Mouse (Mus musculus) ES-Bruce4 (cell line): ENCODE measurements around the gene Recql5. TPM values are rescaled to one million over a fixed set of nuclear protein-coding genes. Genes with fewer than 3 reads are reported as not detected.

Source experiments
- H3K27ac ChIP-seq: 2 replicates; pipeline ENCODE4 v1.5.1; 2012; ENCODE audit warnings: low read length, inconsistent platforms; ENCODE audit not compliant: insufficient read depth
- H3K27me3 ChIP-seq: 2 replicates; pipeline ENCODE4 v1.6.1; 2012; ENCODE audit warnings: mild to moderate bottlenecking, low read length, inconsistent platforms; ENCODE audit not compliant: control insufficient read depth, poor library complexity, insufficient read depth, severe bottlenecking
- H3K36me3 ChIP-seq: 2 replicates; pipeline ENCODE4 v1.6.1; 2012; ENCODE audit warnings: inconsistent platforms, mild to moderate bottlenecking, low read length, moderate library complexity; ENCODE audit not compliant: control insufficient read depth, poor library complexity, insufficient read depth, severe bottlenecking
- H3K4me1 ChIP-seq: one replicate; pipeline ENCODE4 v1.8.1; 2011; ENCODE audit warnings: low read length; ENCODE audit not compliant: control insufficient read depth, insufficient read depth
- H3K4me3 ChIP-seq: 2 replicates; pipeline ENCODE4 v1.5.1; 2011; ENCODE audit warnings: low read depth, mild to moderate bottlenecking, low read length
- H3K9ac ChIP-seq: 2 replicates; pipeline ENCODE4 v1.6.1; 2012; ENCODE audit warnings: low read depth, mild to moderate bottlenecking, inconsistent platforms; ENCODE audit not compliant: poor library complexity, severe bottlenecking
- H3K9me3 ChIP-seq: replicated peaks from 2 replicates; pipeline ENCODE4 v1.6.1; 2012; ENCODE audit warnings: mild to moderate bottlenecking, low read length, inconsistent platforms; ENCODE audit not compliant: control insufficient read depth, poor library complexity, insufficient read depth, severe bottlenecking
- CTCF ChIP-seq: IDR thresholded peaks from one replicate; pipeline ENCODE4 v1.8.1; 2011; ENCODE audit warnings: low read depth, low read length
- EP300 ChIP-seq: IDR thresholded peaks from 2 replicates; pipeline ENCODE4 v1.6.1; 2011; ENCODE audit warnings: low read depth, low read length; ENCODE audit not compliant: insufficient read depth
- POLR2A ChIP-seq: IDR thresholded peaks from one replicate; pipeline ENCODE4 v1.8.1; 2011; ENCODE audit warnings: low read length; ENCODE audit not compliant: insufficient read depth
- polyA plus RNA-seq: library from polyadenylated mRNA; stranded (reverse); fragments of >200 nt; gene quantifications from 2 replicates; pipeline ENCODE4 v1.2.4, GENCODE M21; 2011; ENCODE audit warnings: low read depth; ENCODE audit not compliant: missing spikeins, insufficient read depth, insufficient read length

The Recql5 gene
- polyA plus RNA-seq, 1 experiment, result 22.6 TPM

DNA sequence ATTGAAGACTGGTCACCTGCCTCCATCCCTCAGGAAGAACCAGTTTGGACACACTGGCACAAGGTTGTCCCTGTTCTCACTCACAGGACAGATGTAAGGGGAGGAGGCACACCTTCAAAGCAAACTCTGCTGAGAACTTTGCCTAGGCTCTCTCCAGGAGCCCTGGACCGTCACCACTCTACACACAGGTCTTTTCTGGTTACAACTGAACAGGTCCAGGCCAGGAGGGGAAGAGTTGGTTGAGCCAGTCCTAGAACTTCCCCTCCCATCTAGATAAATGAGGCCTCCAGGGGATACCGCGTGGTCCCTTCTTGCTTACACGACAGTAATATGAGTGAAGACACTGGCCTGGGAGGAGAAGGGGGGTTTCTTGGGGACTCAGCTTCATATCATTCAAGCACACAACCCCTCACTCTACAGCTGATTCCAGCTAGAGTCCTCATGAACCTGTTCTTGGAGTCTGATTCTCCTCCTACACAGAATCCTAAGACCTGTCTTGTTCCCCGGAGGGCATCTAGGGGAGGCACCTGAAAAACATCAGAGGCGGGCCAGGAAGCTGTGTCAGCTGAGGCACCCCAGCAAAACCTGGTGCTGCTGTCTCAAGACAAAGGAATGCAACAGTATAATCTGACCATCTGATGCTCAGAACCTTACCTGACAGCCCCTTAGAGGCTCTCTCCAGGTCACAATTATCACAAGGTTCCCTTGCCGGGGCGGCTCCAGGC is 28.9 kb downstream of the Recql5 start:
- no peak overlapping the region for H3K27ac ChIP-seq
- H3K9ac ChIP-seq, result no peak overlapping the region
- H3K27me3 ChIP-seq, result no peaks in the 10 kb centered on the region
- H3K9me3 ChIP-seq, result no peaks in the 10 kb centered on the region
- H3K36me3 ChIP-seq, result no peaks in the 10 kb centered on the region
- no peak overlapping the region for H3K4me3 ChIP-seq
- no peaks in the 10 kb centered on the region for H3K4me1 ChIP-seq
- TF ChIP-seq CTCF (no peak), POLR2A (no peak), EP300 (no peak)

DNA sequence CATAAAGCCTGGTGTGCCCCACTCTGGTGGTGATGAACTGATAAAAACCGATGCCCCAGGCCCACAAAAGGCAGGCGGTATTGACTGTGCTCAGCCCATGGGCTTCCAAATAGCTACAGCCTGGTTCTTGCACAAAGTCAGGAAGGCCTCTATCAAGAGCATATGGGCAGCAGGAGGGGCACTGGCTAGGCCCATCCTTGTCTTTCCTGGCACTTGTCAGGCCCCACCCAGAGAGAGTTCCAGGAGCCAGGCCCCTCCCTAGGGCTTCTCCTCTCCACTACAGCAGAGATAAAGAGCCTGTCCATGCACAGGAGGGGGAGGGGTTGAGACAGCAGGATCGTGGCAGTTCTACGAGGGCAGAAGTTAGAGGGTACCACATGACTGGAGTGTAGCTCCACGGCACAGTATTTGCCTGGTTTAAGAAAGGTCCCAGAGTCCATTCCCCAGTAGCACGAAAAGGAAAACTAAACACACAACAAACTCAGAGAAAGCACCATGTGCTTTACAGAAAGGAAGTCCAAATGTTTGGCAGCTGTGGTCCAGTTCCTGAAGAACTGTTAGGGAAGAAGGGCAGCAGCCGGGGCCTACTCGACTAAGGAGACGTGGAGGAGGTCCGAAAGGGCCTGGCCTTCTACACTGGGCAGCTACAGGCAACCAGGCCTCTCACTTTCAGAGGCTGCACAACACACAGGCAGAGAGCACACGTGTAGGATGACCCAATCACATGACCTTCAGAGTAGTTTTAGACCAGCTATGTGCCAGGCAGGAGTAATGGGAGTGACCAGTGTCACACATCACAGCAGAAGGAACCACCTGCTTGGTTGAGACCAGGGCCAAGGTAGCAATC is 29.7 kb downstream of the Recql5 start:
- Histone ChIP-seq H3K9me3 (no peaks in the 10 kb centered on the region), H3K4me1 (no peaks in the 10 kb centered on the region), H3K27me3 (no peaks in the 10 kb centered on the region), H3K4me3 (no peak overlapping the region), H3K9ac (no peak overlapping the region), H3K27ac (no peak overlapping the region), H3K36me3 (no peaks in the 10 kb centered on the region)
- TF ChIP-seq POLR2A (no peak), EP300 (no peak), CTCF (no peak)

DNA sequence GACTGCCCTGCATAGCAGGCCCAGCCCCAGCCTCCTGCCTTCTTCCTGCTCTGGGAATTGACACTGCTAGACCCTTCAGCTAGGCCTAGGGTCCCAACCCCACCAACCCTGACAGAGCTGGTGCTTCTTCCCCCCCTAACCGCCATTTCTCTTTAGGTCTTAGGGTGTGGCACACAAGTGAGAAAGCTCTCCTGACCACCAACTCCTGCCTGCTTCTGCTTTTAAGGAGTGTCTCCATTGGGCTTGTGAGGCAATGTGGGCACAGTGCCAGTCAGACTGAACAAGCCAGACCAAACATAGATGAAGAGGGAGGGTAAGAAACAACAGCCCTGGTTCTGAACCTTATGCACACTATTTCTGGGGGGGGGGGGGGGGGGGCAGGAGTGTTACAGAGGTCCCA is 30.4 kb downstream of the Recql5 start:
- Histone ChIP-seq H3K4me1 (no peaks in the 10 kb centered on the region), H3K9ac (no peak overlapping the region), H3K9me3 (no peaks in the 10 kb centered on the region), H3K27ac (no peak overlapping the region), H3K36me3 (no peaks in the 10 kb centered on the region), H3K27me3 (no peaks in the 10 kb centered on the region), H3K4me3 (no peak overlapping the region)
- TF ChIP-seq CTCF, result no peak
- no peak for TF ChIP-seq EP300

DNA sequence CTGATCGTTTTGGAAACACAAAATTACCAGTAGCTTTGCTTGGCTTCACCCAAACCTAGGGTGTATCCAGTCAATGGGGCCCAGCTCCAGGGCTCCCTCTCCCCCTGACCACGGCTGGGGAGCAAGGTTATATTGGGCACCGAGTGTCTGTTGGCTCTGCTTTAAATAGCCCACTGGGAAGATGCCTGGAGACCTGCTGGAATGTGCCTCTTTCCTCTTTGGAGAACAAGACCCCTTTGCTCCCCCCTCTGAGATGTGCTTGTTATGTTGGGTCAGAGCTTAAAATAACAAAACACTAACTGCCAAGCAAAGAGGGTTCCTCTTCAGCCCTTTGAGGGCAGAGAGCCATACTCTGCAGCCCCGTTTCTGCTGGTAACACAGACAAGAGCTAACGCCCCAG is 31.1 kb downstream of the Recql5 start:
- no peaks in the 10 kb centered on the region for H3K4me1 ChIP-seq
- TF ChIP-seq EP300 (no peak), CTCF (no peak), POLR2A (no peak)
- no peak overlapping the region for H3K9ac ChIP-seq
- no peaks in the 10 kb centered on the region for H3K36me3 ChIP-seq
- no peak overlapping the region for H3K4me3 ChIP-seq
- no peak overlapping the region for H3K27ac ChIP-seq
- H3K27me3 ChIP-seq, result no peaks in the 10 kb centered on the region
- no peaks in the 10 kb centered on the region for H3K9me3 ChIP-seq

DNA sequence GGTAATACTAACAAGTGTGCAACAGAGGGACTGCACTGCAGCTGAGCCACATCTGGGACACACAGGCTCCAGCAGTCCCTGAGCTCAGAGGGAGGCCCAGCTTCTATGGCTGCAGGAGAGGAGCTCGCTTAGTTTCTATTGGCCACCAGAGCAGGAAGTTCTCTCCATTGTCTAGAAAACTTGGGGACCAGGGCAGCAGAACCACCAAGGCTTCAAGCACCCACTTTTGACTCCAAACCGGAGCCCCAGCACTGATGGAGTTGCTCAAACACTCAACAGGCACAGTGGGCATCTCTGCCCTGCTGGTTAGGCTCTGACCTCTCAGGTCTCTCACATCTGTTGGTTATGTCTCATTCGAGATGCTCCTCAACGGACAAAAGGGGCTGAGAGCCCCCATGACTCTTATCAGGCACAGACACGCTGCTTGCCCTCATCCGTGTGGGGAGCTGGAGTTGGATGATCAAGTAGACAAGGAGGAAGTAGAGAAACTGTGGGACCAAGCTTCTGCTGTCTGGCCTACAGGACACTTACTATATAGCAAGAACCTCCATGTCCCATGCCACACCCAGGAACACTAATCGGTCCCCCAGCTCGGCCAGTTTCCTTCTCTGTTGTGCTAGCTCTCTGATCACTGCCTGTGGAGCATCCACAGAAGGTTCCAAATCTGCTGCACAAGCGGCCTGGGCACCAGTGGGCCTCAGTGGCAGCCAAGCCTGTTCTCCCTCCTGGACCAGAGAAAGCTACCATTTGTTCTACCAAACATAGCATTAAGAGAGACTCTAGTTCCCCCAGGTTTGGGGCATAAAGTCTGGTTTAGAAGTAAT is 31.7 kb downstream of the Recql5 start:
- Histone ChIP-seq H3K4me1 (no peaks in the 10 kb centered on the region), H3K9me3 (no peaks in the 10 kb centered on the region), H3K9ac (no peak overlapping the region), H3K27ac (no peak overlapping the region), H3K4me3 (no peak overlapping the region), H3K27me3 (no peaks in the 10 kb centered on the region), H3K36me3 (no peaks in the 10 kb centered on the region)
- TF ChIP-seq POLR2A, result no peak
- TF ChIP-seq EP300, result no peak
- TF ChIP-seq CTCF, result no peak
